In the genomic region with DNA sequence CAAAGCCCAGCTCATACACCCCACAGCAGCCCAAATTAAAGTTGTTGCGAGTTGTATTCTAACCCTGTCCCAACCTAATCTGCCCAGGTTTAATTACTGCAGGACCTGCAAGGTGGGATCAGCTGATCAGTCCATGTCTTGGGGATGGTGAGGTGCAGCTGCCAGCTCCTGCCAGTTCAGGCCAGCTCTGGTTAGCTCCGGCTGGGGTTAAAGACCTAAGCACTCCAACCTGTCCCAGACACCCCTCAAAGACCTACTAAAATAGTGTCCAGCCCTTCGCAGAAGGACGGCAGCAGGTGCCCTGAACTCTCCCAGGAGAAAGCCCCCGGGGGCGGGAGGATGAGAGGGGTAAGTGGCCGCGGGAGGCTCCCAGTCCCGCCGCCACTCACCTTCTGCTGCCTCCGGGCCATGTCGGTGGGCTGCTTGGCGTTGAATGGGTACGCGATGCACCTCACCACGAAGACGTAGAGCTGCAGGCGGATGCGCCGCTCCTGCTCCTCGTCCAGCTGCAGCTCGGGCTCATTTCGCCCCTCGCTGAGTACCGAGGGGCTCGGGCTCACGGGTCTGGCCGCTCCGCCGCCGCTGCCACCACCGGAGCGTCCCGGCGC, we compare ENCODE assay signal across 8 mouse cellular contexts. TPM values are rescaled to one million over a fixed set of nuclear protein-coding genes. Genes with fewer than 3 reads are reported as not detected.
DNase-seq lines count a peak whose midpoint lies in the region; ATAC-seq and TF ChIP-seq lines count a peak whose summit lies in the region.

No protein-coding gene starts in this region.

- no peaks in the 10 kb centered on the region for H3K36me3 ChIP-seq in thymus, adult 2 months (ENCODE audit: control insufficient read depth, insufficient read depth, low read length)
- H3K36me3 ChIP-seq in heart, embryonic 15.5 days = no peaks in the 10 kb centered on the region
- no peaks in the 10 kb centered on the region for H3K36me3 ChIP-seq in midbrain, embryonic 12.5 days

- peak overlapping the region; percentile 59 for H3K9ac ChIP-seq in heart, embryonic 15.5 days
- peak overlapping the region; percentile 65 for H3K9ac ChIP-seq in midbrain, embryonic 12.5 days (replicated peaks)

- no peak for TF ChIP-seq CTCF in thymus, adult 2 months (IDR thresholded peaks at IDR 0.05; ENCODE audit: borderline replicate concordance, control insufficient read depth, extremely low read depth, insufficient read depth, low read length, poor library complexity)

- H3K9me3 ChIP-seq in heart, embryonic 15.5 days (replicated peaks) = no peaks in the 10 kb centered on the region
- no peaks in the 10 kb centered on the region for H3K9me3 ChIP-seq in midbrain, embryonic 12.5 days

- DNase-seq in adrenal gland, postnatal 25 days = peak; percentile 3
- no peak for DNase-seq in adrenal gland, postnatal 10 days
- no peak for DNase-seq in thymus, adult 2 months
- no peak for DNase-seq in thymus, postnatal 4 days
- DNase-seq in kidney, postnatal 25 days = peak; percentile 49 to 79
- no peak for DNase-seq in B cell, adult 2 months

- 8% methylated on average over 35 of the region's 35 CpGs for WGBS in thymus, adult 2 months
- 1% methylated on average over 27 of the region's 35 CpGs for WGBS in heart, embryonic 15.5 days
- WGBS in midbrain, embryonic 12.5 days = under 1% methylated on average over 35 of the region's 35 CpGs

- ATAC-seq in heart, embryonic 15.5 days (replicated peaks; ENCODE audit: insufficient number of reproducible peaks, insufficient read depth, low FRiP score, low read depth) = peak; percentile 11; the same call in 1 of the 2 replicates
- peak; percentile 36 for ATAC-seq in midbrain, embryonic 12.5 days (ENCODE audit: low FRiP score, low read depth)

- H3K27ac ChIP-seq in thymus, adult 2 months (ENCODE audit: control insufficient read depth, insufficient read depth, low read length) = no peak overlapping the region
- H3K27ac ChIP-seq in heart, embryonic 15.5 days = no peak overlapping the region
- no peak overlapping the region for H3K27ac ChIP-seq in midbrain, embryonic 12.5 days (replicated peaks)

- no peaks in the 10 kb centered on the region; the same call in 1 of the 2 replicates for H3K27me3 ChIP-seq in thymus, adult 2 months (ENCODE audit: control insufficient read depth, insufficient read depth, low read length)
- peaks cover 21% of the 10 kb centered on the region for H3K27me3 ChIP-seq in heart, embryonic 15.5 days
- H3K27me3 ChIP-seq in midbrain, embryonic 12.5 days = peaks cover 40% of the 10 kb centered on the region

- no peak for TF ChIP-seq POLR2A in thymus, adult 2 months (IDR thresholded peaks at IDR 0.05; ENCODE audit: control insufficient read depth, extremely low read depth, insufficient read depth, low read length, poor library complexity)

- peak overlapping the region; percentile 34 for H3K4me3 ChIP-seq in thymus, adult 2 months (ENCODE audit: control insufficient read depth, insufficient read depth, low read length)
- H3K4me3 ChIP-seq in heart, embryonic 15.5 days = peak overlapping the region; percentile 82
- H3K4me3 ChIP-seq in midbrain, embryonic 12.5 days = peak overlapping the region; percentile 69

- peak overlapping the region; percentile 96 for H3K4me2 ChIP-seq in heart, embryonic 15.5 days
- peak overlapping the region; percentile 94 for H3K4me2 ChIP-seq in midbrain, embryonic 12.5 days (replicated peaks)

- no peaks in the 10 kb centered on the region for H3K4me1 ChIP-seq in thymus, adult 2 months (replicated peaks; ENCODE audit: control insufficient read depth, insufficient read depth, low read length)
- peaks cover 7% of the 10 kb centered on the region for H3K4me1 ChIP-seq in heart, embryonic 15.5 days (replicated peaks)
- 0 out of 2 replicates have a peak, but pooled peaks cover 5% of the 10 kb centered on the region for H3K4me1 ChIP-seq in midbrain, embryonic 12.5 days

RNA-seq across cellular contexts. Expression of a gene that starts 0.7 kb away (rescaled TPM):
- total RNA-seq in adrenal gland, postnatal 25 days (2021) = 8.6 and 9.8 TPM in 2 replicates
- total RNA-seq in adrenal gland, postnatal 10 days (2021) = 1 to 10 TPM; 3.5 to 4.8 TPM
- 0.68 and 0.86 TPM in 2 replicates for polyA plus RNA-seq in thymus, adult 2 months (2012; rRNA removed)
- 1.3 and 2.0 TPM in 2 replicates for polyA plus RNA-seq in heart, embryonic 15.5 days (2015; fragmentation: Nextera tagmentation; extraction: Ambion mirVana)
- 2.9 and 3.2 TPM in 2 replicates for polyA plus RNA-seq in midbrain, embryonic 12.5 days (2016; fragmentation: Nextera tagmentation; extraction: Ambion mirVana)

Comparison
In these comparisons a context has a peak if more than half of its experiments do, and no peak if none do; other contexts are left out.
1. DNase-seq: peak in adrenal gland, postnatal 25 days (single experiment) and kidney, postnatal 25 days (2 of 2); none in adrenal gland, postnatal 10 days (single experiment), thymus, adult 2 months (single experiment), thymus, postnatal 4 days (single experiment) and B cell, adult 2 months (0 of 2).
2. Peak in every context shown above with its lines, with median percentiles within 50 percentile points of each other: H3K4me3 ChIP-seq.